Mouse (Mus musculus): ENCODE measurements around the gene Fabp1. TPM values are rescaled to one million over a fixed set of nuclear protein-coding genes. Genes with fewer than 3 reads are reported as not detected.

Gene Fabp1
- 1.4 TPM in 1 of 2 replicates, not detected in the other for polyA plus RNA-seq (2012; rRNA removed; ENCODE audit: low replicate concordance)

DNA sequence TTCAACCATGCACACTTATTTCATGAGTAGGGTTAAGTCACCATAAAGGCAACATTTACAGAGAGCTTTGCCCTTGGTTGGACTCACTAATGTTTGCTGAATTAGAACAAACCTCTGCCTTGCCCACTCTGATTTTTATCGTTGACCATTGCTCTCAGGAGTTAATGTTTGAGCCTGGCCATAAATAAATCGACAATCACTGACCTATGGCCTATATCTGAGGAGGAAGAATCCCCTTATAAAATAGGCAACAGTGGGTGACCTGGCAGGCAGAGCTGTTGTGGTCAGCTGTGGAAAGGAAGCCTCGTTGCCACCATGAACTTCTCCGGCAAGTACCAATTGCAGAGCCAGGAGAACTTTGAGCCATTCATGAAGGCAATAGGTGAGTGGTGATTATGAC is at the start of gene Fabp1:
Gene Fabp1, plus strand, starts transcription at position 216 of the 400 bp plus-strand sequence.

Other genes starting within 250 kb of the Fabp1 start
- 2.4 TPM in 1 of 2 replicates, not detected in the other for gene Foxi3, start 243.3 kb upstream of the Fabp1 start, polyA plus RNA-seq (2012; rRNA removed; ENCODE audit: low replicate concordance)
- 14.2 and 31.0 TPM in 2 replicates for gene Thnsl2, start 55.4 kb upstream of the Fabp1 start, polyA plus RNA-seq (2012; rRNA removed; ENCODE audit: low replicate concordance)
- 13.7 and 27.1 TPM in 2 replicates for gene Krcc1, start 71.8 kb downstream of the Fabp1 start, polyA plus RNA-seq (2012; rRNA removed; ENCODE audit: low replicate concordance)
- gene Smyd1, start 122.4 kb downstream of the Fabp1 start, polyA plus RNA-seq (2012; rRNA removed; ENCODE audit: low replicate concordance), result 0.89 and 1.8 TPM in 2 replicates
- gene Cd8b1, start 123.0 kb downstream of the Fabp1 start, polyA plus RNA-seq (2012; rRNA removed; ENCODE audit: low replicate concordance), result 0.31 and 0.76 TPM in 2 replicates
- 0.23 and 0.66 TPM in 2 replicates for gene Cd8a, start 173.6 kb downstream of the Fabp1 start, polyA plus RNA-seq (2012; rRNA removed; ENCODE audit: low replicate concordance)
- gene Rmnd5a, start 240.8 kb downstream of the Fabp1 start, polyA plus RNA-seq (2012; rRNA removed; ENCODE audit: low replicate concordance), result 36.1 and 41.8 TPM in 2 replicates